Mouse (Mus musculus): ENCODE measurements at regions not wholly inside any gene's neighbourhood (a gene's known extent, or its start where the extent isn't known, plus 50 kb on each side); places are given as distances from the start of the nearest gene placed in this dataset.

DNA sequence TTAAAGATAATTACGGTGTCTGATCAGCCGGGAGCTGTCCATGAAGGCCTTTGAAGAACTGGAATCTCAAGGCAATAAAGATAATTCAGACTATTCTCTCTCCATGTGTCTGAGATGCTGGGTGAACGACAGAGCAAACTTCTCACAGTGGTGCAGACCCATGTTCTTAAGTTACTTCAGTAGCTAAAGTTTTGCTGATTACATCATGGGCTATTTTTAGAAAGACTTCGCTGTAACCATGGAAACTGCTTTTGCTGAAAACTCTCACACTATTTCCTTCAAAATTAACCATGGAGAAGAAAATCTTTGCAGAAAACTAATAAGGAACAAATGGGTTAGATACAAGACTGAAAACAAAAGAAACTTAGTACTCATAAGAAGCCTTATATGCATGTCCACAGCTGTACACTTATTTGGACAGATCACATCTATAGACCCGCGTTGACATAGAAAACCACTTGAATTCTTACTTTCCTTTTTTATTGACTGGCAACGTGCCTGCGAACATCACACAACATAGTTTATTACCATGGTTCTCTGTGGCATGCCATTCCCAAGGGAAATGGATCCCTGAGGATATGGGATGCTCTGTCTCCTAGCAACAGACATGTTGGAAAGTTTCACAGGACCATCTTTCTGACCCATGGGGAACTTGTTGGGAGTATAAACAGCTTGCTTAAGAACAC is 432.8 kb upstream of the Tmpo start:
- ATAC-seq (ENCODE audit: insufficient read depth, low read depth) = no peak

DNA sequence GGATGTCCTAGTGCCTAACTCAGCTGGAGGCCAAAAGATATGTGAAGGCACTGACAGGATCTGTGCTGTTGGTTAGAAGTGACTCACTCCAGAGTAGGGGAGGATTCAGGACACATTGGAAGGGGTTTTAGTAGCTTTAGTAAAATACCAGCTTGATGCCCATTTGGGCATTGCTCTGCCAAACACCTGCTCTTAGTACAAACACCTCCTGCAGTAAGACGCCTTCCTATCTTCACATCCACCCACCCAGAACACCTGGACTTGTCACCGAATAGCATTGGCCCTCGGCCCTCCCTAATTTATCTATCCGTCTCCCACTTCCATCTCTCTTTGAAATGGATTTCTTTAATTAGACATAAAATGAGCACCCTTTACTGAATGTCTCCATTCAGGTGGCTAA is 430.9 kb upstream of the Tmpo start:
- no peaks in the 10 kb centered on the region for H3K27me3 ChIP-seq (ENCODE audit: control insufficient read depth, insufficient read depth, low read length)
- ATAC-seq (ENCODE audit: insufficient read depth, low read depth) (no peak), DNase-seq (ENCODE audit: low spot score) (no peak)
- H3K9ac ChIP-seq (replicated peaks; ENCODE audit: low read depth, low read length) = no peak overlapping the region
- H3K4me2 ChIP-seq (ENCODE audit: low read depth, low read length) = no peak overlapping the region
- no peak overlapping the region for H3K27ac ChIP-seq (ENCODE audit: low read depth)
- H3K36me3 ChIP-seq (replicated peaks; ENCODE audit: control insufficient read depth, insufficient read depth, low read length) = no peaks in the 10 kb centered on the region
- TF ChIP-seq CTCF (IDR thresholded peaks at IDR 0.05; ENCODE audit: low read depth) = no peak
- no peak for TF ChIP-seq EP300 (IDR thresholded peaks at IDR 0.05; ENCODE audit: low read depth)
- H3K4me1 ChIP-seq (ENCODE audit: control insufficient read depth, insufficient read depth) = no peaks in the 10 kb centered on the region
- no peak overlapping the region for H3K4me3 ChIP-seq (ENCODE audit: low read depth, low read length)
- 78% methylated on average over 4 of the region's 4 CpGs for WGBS
- H3K9me3 ChIP-seq (replicated peaks; ENCODE audit: control insufficient read depth, low read length) = no peaks in the 10 kb centered on the region

More for the DNA sequence above, 432.8 kb upstream of the Tmpo start:
- 62% methylated on average over 8 of the region's 8 CpGs for WGBS
- Histone ChIP-seq H3K27me3 (ENCODE audit: control insufficient read depth, insufficient read depth, low read length) (no peaks in the 10 kb centered on the region), H3K9me3 (replicated peaks; ENCODE audit: control insufficient read depth, low read length) (no peaks in the 10 kb centered on the region), H3K4me3 (ENCODE audit: low read depth, low read length) (no peak overlapping the region), H3K36me3 (replicated peaks; ENCODE audit: control insufficient read depth, insufficient read depth, low read length) (no peaks in the 10 kb centered on the region), H3K4me2 (ENCODE audit: low read depth, low read length) (no peak overlapping the region), H3K4me1 (ENCODE audit: control insufficient read depth, insufficient read depth) (no peaks in the 10 kb centered on the region), H3K27ac (ENCODE audit: low read depth) (no peak overlapping the region), H3K9ac (replicated peaks; ENCODE audit: low read depth, low read length) (no peak overlapping the region)
- TF ChIP-seq EP300 (IDR thresholded peaks at IDR 0.05; ENCODE audit: low read depth) (no peak), CTCF (IDR thresholded peaks at IDR 0.05; ENCODE audit: low read depth) (no peak)
- no peak for DNase-seq (ENCODE audit: low spot score)

DNA sequence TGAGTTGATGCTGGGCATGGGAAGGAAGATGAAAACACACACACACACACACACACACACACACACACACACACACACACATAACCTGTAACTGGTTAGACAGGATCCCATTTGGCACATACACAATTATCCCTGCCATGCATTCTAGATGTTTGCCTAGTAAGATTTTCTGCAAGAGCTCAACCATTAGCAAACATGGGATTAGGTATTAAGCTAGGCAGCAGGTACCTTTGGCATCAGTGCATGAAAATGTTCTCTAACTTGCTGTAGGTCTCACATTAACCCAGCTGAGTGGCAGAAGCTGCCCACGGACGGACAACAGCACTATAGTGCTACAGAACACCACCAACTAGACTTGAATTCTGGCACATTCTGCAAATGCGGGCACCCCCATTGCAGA is 413.8 kb upstream of the Tmpo start:
- H3K9me3 ChIP-seq (replicated peaks; ENCODE audit: control insufficient read depth, low read length) = no peaks in the 10 kb centered on the region
- no peak for ATAC-seq (ENCODE audit: insufficient read depth, low read depth)
- H3K4me2 ChIP-seq (ENCODE audit: low read depth, low read length) = no peak overlapping the region
- DNase-seq (ENCODE audit: low spot score) = no peak
- no peaks in the 10 kb centered on the region for H3K36me3 ChIP-seq (replicated peaks; ENCODE audit: control insufficient read depth, insufficient read depth, low read length)
- no peak overlapping the region for H3K27ac ChIP-seq (ENCODE audit: low read depth)
- no peak overlapping the region for H3K4me3 ChIP-seq (ENCODE audit: low read depth, low read length)
- TF ChIP-seq CTCF (IDR thresholded peaks at IDR 0.05; ENCODE audit: low read depth) = no peak
- no peak for TF ChIP-seq EP300 (IDR thresholded peaks at IDR 0.05; ENCODE audit: low read depth)
- H3K4me1 ChIP-seq (ENCODE audit: control insufficient read depth, insufficient read depth) = no peaks in the 10 kb centered on the region
- 80% methylated on average over 3 of the region's 3 CpGs for WGBS
- no peaks in the 10 kb centered on the region for H3K27me3 ChIP-seq (ENCODE audit: control insufficient read depth, insufficient read depth, low read length)
- H3K9ac ChIP-seq (replicated peaks; ENCODE audit: low read depth, low read length) = no peak overlapping the region

DNA sequence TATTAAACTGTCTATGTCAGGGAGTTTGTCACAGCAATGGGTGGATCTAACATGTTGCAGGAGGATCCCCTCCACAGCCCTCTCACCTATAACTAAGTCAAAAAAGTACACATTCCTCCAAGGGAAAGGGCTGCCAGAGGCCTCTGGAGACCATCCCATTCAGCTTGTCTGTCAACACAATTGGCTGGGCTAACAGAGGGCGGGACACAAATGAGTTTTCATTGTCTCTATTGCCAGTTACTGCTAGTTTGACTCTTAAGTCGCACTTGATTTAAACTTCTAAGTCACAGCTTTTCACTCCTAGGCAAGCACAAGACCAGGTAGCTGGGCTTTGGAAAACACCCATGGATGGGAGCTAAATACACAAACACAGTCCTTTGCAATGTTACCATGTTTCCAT is 412.3 kb upstream of the Tmpo start:
- ATAC-seq (ENCODE audit: insufficient read depth, low read depth) (no peak), DNase-seq (ENCODE audit: low spot score) (no peak)
- WGBS = 68% methylated on average over 2 of the region's 2 CpGs
- Histone ChIP-seq H3K9me3 (replicated peaks; ENCODE audit: control insufficient read depth, low read length) (no peaks in the 10 kb centered on the region), H3K4me2 (ENCODE audit: low read depth, low read length) (no peak overlapping the region), H3K27me3 (ENCODE audit: control insufficient read depth, insufficient read depth, low read length) (no peaks in the 10 kb centered on the region), H3K27ac (ENCODE audit: low read depth) (no peak overlapping the region), H3K9ac (replicated peaks; ENCODE audit: low read depth, low read length) (no peak overlapping the region), H3K4me3 (ENCODE audit: low read depth, low read length) (no peak overlapping the region), H3K36me3 (replicated peaks; ENCODE audit: control insufficient read depth, insufficient read depth, low read length) (no peaks in the 10 kb centered on the region), H3K4me1 (ENCODE audit: control insufficient read depth, insufficient read depth) (no peaks in the 10 kb centered on the region)
- TF ChIP-seq EP300 (IDR thresholded peaks at IDR 0.05; ENCODE audit: low read depth) (no peak), CTCF (IDR thresholded peaks at IDR 0.05; ENCODE audit: low read depth) (no peak)

DNA sequence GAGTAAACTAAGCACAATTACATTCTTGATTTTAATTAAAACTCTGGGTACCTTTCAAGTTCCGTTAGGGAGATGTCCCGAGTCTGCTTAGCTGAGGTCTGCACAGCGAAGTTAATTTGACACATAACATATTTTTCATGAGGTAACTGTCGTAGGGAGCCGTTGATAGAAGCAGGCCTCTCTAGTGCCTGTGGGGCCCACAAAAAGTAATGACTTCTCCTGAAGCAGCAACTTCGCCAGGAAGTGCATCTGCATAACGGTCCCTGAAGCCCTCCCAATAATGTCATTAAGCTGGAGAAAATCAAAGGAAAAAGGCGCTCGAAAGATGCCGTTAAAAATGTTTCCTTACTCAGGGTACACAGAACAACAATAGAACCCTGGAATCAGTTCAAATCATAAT is 410.7 kb upstream of the Tmpo start:
- H3K36me3 ChIP-seq (replicated peaks; ENCODE audit: control insufficient read depth, insufficient read depth, low read length) = no peaks in the 10 kb centered on the region
- 76% methylated on average over 10 of the region's 10 CpGs for WGBS
- DNase-seq (ENCODE audit: low spot score) (no peak), ATAC-seq (ENCODE audit: insufficient read depth, low read depth) (no peak)
- H3K4me2 ChIP-seq (ENCODE audit: low read depth, low read length) = no peak overlapping the region
- no peak overlapping the region for H3K9ac ChIP-seq (replicated peaks; ENCODE audit: low read depth, low read length)
- no peaks in the 10 kb centered on the region for H3K4me1 ChIP-seq (ENCODE audit: control insufficient read depth, insufficient read depth)
- no peak overlapping the region for H3K4me3 ChIP-seq (ENCODE audit: low read depth, low read length)
- no peaks in the 10 kb centered on the region for H3K27me3 ChIP-seq (ENCODE audit: control insufficient read depth, insufficient read depth, low read length)
- TF ChIP-seq CTCF (IDR thresholded peaks at IDR 0.05; ENCODE audit: low read depth) (no peak), EP300 (IDR thresholded peaks at IDR 0.05; ENCODE audit: low read depth) (no peak)
- no peak overlapping the region for H3K27ac ChIP-seq (ENCODE audit: low read depth)
- H3K9me3 ChIP-seq (replicated peaks; ENCODE audit: control insufficient read depth, low read length) = no peaks in the 10 kb centered on the region

DNA sequence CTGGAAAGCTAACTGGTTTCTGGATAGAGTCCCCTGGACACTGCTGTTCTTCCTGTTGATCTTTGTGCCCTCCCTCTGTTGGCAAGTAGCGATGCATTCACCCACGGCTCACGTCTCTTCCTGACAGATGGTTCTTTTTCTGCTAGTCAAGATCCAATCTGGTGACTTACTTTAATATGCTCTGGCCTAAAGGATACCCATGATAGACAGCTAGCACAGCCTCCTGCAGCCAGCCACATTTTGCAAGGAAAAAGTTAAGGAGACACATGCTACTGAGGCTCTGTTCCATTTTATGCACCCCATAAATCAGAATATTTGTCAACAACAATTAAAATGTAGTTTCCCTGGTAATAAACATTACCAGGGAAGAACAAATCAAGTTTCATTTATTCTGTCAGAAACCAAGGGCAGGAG is 410.3 kb upstream of the Tmpo start:
- no peak for DNase-seq (ENCODE audit: low spot score)
- Histone ChIP-seq H3K27ac (ENCODE audit: low read depth) (no peak overlapping the region), H3K36me3 (replicated peaks; ENCODE audit: control insufficient read depth, insufficient read depth, low read length) (no peaks in the 10 kb centered on the region), H3K4me1 (ENCODE audit: control insufficient read depth, insufficient read depth) (no peaks in the 10 kb centered on the region), H3K9me3 (replicated peaks; ENCODE audit: control insufficient read depth, low read length) (no peaks in the 10 kb centered on the region), H3K4me3 (ENCODE audit: low read depth, low read length) (no peak overlapping the region), H3K4me2 (ENCODE audit: low read depth, low read length) (no peak overlapping the region), H3K9ac (replicated peaks; ENCODE audit: low read depth, low read length) (no peak overlapping the region), H3K27me3 (ENCODE audit: control insufficient read depth, insufficient read depth, low read length) (no peaks in the 10 kb centered on the region)
- no peak for ATAC-seq (ENCODE audit: insufficient read depth, low read depth)
- 66% methylated on average over 3 of the region's 3 CpGs for WGBS
- no peak for TF ChIP-seq EP300 (IDR thresholded peaks at IDR 0.05; ENCODE audit: low read depth)
- no peak for TF ChIP-seq CTCF (IDR thresholded peaks at IDR 0.05; ENCODE audit: low read depth)
